Mouse (Mus musculus) right cerebral cortex, postnatal 36 days (tissue): Measurements from ENCODE around the gene Gm2a.

ENCODE experiments used
- DNase-seq, 2 experiments: peaks; one replicate each; pipeline ENCODE4 v3.0.0; 2022; ENCODE audit warnings: low spot score in 2 of 2, mixed read lengths in 1 of 2

The Gm2a gene

DNA sequence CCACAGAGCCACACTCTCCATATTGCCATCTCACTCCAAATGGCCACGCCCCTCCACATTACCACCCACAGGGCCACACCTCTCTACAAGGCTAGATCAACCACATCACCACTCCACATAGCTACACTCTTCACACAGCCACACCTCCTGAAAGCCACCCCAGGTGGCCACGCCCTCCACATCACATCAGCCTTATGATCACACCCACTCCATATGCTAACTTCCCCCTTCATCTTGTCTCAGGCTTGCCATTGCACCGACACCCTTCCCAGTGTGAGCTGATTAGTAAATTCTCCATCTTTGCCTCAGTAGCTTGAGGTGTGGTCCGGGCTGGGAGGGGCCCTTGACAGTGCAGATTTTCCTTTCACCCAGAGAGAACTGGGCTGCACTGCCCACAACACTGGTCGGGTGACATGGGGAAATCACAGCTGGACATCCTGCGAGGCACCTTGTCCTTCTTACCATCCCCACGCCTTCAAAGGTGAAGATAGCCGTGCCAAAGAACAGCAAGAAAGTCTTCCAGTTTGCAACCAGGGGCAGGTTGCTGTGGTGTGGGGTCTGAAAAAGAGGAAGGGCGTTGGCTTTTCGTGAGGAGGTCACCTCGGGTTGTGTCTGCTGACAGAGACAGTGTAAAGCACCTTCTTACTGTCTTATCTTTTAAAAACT, 33.3 kb downstream of the Gm2a start:
- DNase-seq: no peak

DNA sequence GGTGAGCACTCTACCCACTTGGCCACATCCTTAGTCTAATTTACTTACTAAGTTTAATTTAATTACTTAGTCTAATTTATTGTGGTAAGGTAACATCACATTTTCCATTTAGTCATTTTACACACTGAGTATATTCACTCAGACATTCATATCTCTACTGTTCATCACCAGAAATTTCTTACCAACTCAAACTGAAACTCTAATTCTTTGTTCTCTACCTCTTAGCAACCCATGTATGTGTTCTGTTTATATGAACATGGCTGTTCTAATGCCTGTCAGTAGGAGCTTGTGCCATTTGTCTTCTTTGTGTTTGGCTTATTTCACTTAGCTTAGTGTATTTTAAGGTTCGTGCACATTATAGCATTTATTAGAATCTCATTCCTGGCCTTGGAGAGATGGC, 34.0 kb downstream of the Gm2a start:
- DNase-seq: no peak

DNA sequence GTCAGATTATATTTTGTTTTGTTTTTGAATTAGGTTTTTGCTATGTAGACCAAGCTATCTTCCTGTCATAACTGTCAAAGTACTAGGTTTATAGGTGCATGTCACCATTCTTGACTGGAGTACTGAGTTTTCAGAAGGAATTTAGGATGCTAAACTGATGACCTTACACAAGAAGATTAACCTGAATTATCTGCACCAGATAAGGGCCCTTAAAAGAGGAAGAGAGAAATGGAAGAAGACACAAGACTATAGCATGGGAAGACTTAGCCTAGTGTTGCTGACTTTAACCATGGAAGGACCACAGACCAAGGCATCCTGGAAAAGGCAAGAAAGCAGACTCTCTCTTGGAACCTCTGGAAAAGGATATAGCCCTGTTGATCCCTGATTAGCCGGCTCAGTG, 35.3 kb downstream of the Gm2a start:
- no peak for DNase-seq

DNA sequence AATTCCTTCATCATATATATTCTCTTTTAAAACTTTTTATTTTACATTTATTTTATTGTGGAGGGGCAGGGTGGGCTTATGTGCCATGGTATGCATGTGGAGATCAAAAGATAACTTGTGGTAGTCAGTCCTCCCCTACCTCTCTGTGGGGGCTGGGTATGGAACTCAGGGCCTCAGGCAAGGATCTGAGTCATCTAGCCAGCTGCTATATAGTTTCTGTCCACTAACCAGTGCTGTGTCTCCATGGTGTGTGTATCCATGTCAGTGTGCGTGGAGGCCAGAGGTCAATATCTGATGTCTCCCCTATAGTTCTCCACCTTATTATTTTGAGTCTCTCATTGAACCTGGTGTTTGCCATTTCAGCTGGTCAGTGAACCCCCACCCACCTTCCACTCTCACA, 36.5 kb downstream of the Gm2a start:
- DNase-seq: no peak

DNA sequence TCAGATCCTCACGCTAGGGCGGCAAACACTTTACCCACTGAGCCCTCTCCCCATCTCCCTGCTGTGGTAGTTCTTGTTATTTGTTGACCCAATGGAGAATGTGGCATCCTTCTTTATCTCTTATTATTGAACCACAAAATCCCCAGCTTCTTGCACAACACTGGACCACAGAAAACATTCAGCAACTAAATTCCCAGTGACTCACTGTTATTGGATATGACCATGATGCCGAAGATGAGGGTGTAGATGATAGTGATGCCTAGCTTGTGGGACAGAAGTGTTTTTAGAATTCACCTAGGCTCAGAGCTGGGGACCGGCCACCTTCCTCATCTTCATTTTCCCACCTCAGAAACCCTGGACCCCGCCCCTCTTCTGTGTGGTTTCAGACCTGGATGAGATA, 37.0 kb downstream of the Gm2a start:
- no peak for DNase-seq

DNA sequence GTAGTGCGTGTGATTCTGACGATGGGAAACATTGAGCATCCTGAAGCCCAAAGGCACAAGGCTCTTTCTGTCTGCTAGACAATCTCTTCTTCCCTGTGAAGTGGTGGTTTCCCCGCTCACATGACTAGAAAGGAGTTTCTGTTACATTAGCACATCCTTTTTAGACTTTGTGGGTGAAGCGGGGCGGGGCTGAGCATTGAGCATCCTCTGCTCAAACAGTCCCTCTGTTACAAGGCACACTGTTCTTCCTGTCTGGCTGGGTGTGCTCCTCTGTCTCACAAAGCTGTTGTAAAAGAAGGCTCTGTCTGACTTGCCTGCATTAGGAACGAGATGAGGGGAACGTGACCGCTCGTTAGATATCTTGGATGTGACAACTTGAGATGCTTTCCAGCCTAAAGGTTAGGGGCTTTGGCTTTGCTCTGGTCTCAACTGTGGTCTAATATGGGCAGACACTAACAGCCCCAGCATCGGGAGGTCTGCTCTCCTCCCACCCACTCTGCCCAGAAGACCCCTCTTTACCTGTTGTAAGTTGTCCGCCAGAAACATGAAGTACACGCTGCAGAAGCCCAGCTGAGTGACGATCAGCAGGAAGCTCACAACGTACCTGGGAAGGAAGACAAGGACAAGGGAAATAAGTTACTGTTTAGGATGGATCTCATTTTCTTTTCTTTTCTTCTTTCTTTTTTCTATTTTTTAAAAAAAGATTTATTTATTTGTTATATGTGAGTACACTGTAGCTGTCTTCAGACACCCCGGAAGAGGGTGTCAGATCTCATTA, 39.0 kb downstream of the Gm2a start:
- peak in 1 of 2 experiments; percentile 9 for DNase-seq

DNA sequence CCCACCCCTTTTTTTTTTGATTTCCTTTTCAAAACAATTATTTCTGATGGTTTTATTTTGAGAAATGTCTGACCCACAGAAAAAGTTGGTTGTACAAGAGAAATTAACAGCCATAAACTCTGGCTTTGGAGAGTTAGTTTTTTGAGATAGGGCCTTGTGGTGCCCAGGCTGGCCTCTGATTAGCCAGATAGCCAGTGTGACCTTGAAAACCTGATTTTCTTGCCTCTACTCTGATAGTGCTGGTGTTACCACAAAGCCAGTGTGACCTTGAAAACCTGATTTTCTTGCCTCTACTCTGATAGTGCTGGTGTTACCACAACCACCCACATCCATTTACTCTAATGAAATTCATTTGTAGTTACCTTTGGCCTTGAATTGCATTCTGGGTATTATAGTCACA, 39.7 kb downstream of the Gm2a start:
- no peak for DNase-seq

DNA sequence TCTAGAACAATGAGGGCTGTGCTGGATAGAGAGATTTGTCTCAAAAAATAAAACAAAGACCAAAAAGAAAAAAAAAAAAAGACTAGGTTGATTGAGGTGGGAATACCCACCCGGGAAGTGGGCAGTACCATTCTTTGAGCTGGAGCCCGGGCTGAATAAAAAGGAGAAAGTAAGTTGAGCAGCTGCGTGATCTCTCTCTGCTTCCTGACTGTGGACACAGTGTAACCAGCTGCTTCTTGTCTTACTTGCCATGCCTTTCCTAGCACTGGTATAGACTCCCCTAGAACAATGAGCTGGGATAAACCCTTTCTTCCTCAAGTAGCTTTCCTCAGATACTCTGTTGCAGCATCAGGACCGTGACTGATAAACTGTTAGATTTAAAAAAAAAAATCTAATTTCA, 43.6 kb downstream of the Gm2a start:
- no peak for DNase-seq

DNA sequence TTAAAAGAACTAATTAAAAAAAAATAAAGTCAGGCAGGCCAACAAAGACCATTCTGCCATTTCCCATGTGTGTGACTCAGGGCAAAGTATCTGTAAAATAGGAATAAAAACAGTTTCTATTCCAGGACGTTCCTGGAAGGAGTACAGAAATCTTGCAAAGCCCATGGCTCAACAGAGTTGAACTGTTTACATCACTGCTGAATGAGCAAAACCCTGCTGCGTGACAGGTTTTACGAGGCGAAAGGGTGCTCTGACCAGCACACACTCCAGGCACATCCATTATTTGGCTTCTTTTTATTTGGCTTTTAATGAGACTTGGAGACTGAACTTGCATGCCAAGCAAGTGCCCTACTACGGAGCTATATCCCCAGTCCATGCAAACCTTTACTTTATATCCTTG, 46.1 kb downstream of the Gm2a start:
- no peak for DNase-seq

DNA sequence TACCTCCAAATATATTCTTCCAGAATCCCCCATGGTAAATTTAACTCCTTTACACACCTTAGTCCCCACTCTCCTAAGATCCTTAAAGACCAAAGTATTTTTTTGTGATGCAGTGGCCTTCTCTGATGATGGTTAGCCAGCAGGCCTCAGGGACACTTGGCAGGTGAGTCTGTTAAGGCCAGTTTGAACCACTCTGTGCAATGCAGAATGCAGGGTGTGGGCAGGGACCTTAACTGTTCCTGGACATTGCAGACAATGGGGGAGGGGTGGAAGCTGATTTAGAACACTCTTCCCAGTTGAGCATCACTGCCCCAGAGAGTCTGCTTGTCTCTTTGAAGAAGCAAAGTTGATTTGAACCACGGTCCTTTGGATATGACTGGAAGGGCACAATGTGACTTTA, 48.9 kb downstream of the Gm2a start:
- no peak for DNase-seq

DNA sequence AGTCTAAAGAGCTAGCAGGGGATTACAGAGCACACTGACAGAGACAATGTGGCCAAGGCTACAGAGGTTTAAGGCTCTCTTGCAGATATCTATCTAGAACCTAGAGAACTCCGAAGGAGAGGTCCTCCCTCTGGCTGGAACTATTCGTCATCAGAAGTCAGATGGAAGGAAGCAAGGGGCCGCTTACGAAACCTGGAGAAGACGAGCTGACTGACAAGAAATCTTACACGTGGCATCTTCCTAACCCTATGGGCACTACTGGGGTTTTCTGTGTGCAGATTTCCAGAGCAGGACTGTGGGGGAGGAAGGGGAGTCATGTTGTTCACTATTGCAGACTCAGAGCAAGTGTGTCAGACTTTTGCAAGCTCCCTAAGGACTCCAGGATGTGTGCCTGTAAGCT, 49.5 kb downstream of the Gm2a start:
- DNase-seq: no peak

DNA sequence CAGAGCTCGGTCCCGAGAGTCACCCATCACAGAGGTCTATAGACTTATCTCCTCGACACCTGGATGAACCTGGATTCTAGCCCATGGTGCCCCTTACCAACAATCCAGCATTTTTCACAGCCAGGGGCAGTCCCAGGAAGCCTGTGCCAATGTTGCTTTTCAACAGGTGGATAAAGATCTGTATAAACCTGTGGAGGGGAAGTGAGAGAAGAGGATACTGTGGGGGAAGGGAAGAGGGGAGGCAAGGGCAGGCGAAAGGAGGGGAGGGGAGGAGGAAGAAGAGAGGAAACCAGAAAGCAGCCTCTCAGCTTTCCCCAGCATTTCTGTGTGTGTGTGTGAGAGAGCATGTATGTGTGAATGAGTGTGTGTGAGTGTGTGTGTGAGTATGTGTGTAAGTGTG, 50.5 kb downstream of the Gm2a start:
- no peak for DNase-seq

DNA sequence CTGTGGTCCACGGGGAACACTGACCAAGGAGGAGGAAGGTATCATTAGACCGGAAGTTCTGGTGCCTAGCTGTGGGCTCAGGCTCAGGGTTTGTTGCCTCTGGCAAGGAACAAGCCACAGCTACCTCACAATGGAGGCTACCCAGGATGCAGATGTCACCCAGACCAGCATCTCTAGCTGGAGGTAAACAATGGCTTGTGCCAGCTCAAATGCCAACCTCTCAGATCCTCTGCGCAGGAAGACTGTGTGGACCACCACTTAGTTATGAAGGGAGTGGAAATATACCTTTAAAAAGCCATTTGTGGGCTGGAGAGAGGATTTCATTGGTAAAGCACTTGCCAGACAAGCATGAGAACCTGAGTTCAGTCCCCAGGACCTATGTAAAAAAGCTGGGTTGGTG, 53.7 kb downstream of the Gm2a start, which contains the start of gene Slc36a3:
Gene Slc36a3 (minus strand): TSS at position 101 of the 400 bp plus-strand sequence.
- DNase-seq: no peak

DNA sequence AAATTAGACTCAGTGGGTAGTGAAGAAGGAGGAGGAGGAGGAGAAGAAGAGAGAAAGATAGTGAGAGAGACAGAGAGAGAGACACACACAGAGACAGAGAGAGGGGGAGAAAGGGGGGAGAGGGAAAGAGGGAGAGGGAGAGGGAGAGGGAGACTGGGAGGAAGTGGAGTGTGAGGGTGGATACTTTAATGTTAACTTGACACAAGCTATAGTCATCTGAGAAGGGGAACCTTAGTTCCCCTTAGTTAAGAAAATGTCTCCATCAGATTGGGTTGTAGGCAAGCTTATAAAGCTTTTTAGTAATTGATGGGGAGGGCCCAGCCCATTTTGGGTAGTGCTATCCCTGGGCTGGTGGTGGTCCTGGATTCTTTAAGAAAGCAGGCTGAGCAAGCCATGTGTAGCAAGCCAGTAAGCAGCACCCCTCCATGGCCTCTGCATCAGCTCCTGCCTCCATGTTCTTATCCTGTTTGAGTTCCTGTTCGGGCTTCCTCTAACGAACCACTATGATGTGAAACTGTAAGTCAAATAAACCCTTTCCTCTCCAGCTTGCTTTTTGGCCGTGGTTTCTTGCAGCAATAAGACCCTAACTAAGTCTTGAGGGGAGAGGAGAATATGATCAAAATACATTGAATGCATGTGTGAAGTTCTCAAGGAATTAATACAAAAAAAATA, 56.6 kb downstream of the Gm2a start:
- no peak for DNase-seq

DNA sequence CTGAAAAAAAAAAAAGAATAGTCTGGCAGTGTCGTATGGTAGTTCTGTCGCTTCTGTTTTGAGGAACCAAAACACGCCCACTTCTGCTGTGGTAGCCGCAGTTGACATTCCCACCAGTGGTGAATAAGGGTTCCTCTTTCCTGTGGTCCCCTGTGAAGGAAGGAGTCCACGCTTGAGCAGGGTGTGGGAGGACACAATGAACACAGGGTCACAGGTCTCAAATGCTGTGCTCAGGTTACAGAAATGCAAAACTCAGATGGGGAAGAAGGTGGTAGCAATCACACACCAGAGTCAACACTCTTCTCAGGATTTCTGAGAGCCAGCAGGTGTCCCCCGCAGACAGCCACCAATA, 57.1 kb downstream of the Gm2a start:
- DNase-seq: no peak

DNA sequence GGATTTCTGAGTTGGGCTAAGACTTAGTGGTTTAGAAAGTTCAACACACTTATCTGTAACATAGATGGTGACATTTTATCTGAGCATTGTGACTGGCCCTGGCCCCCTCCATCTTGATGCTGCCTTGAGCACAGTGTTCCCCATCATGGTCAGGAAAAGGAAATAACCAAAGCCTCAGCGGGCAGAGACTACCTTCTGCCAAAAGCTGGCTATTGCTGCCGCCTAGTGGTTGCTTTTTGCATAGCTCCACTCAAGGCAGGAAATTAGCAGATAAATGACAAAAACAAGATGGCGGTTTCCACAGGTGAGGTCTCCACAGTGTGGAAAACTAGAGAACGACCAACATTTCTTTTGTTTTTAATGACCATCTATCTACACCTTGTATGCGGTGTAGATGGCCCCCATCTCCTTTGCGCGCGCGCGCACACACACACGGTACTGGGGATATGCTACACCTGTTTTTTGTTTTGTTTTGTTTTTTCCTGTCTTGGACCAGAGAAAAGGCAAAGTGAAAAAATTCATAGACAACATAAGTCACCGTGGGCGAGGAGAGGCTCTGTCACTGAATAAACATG, 61.0 kb downstream of the Gm2a start:
- peak; percentile 53 to 63 for DNase-seq
